Mouse (Mus musculus): ENCODE results near the gene Sbds. TPM values are rescaled to one million over a fixed set of nuclear protein-coding genes. Genes with fewer than 3 reads are reported as not detected.
"Not testable (repeated sequence)": the region's sequence is repeated elsewhere in the genome, so short reads cannot be mapped to it uniquely, and the experiment has no call there.

Sbds gene
- total and polyA plus RNA-seq, 3 experiments: 22.0 to 48.7 (median 45.8) TPM

GRCm38 (mm10) chr5:130255799-130256525 is 632 bp upstream of the Sbds start:
- intact Hi-C loops (cut with DNase I): loop anchor here (2.0 kb wide), 2 partner anchors 33 to 541 kb away; partner anchors contain the start of gene Mrps17

GRCm38 (mm10) chr5:130254164-130255016 is 940 bp downstream of the Sbds start:
- H3K27me3 ChIP-seq (ENCODE audit: control insufficient read depth, insufficient read depth, low read length): no peaks in the 10 kb centered on the region
- no peaks in the 10 kb centered on the region for H3K79me2 ChIP-seq (replicated peaks; ENCODE audit: control insufficient read depth, insufficient read depth, low read length)
- peaks cover 2% of the 10 kb centered on the region; the same call in 1 of the 2 replicates for H3K4me1 ChIP-seq (ENCODE audit: control insufficient read depth, insufficient read depth, low read length)
- TF ChIP-seq POLR2A (IDR thresholded peaks at IDR 0.05; ENCODE audit: insufficient read depth, low read depth, low read length) (peak; percentile 41; the same call in 1 of the 2 replicates), CTCF (IDR thresholded peaks at IDR 0.05) (peak; percentile 71), EP300 (IDR thresholded peaks at IDR 0.05; ENCODE audit: insufficient read depth, low read depth, low read length) (no peak)
- intact Hi-C loops (cut with DNase I): loop anchor here (2.0 to 5.0 kb wide), 2 partner anchors 32 to 82 kb away; partner anchors contain the start of gene Rabgef1
- peak overlapping the region; percentile 74 for H3K4me3 ChIP-seq
- H3K36me3 ChIP-seq (ENCODE audit: control insufficient read depth, insufficient read depth, low read length): peaks cover 7% of the 10 kb centered on the region
- peak overlapping the region; percentile 95 for H3K27ac ChIP-seq
- DNase-seq: no peak
- peak overlapping the region; percentile 91 for H3K9ac ChIP-seq (ENCODE audit: low read depth, low read length)
- whole genome bisulfite sequencing: 3% methylated on average over 19 of the region's 19 CpGs

More at GRCm38 (mm10) chr5:130255799-130256525, 632 bp upstream of the Sbds start:
- TF ChIP-seq CTCF (IDR thresholded peaks at IDR 0.05): peak; percentile 29
- H3K79me2 ChIP-seq (replicated peaks; ENCODE audit: control insufficient read depth, insufficient read depth, low read length); H3K27me3 ChIP-seq (ENCODE audit: control insufficient read depth, insufficient read depth, low read length); H3K4me1 ChIP-seq (ENCODE audit: control insufficient read depth, insufficient read depth, low read length); H3K36me3 ChIP-seq (ENCODE audit: control insufficient read depth, insufficient read depth, low read length); H3K9ac ChIP-seq (ENCODE audit: low read depth, low read length): not testable (repeated sequence)
- peak overlapping the region; percentile 74 for H3K4me3 ChIP-seq
- peak overlapping the region; percentile 95 for H3K27ac ChIP-seq
- 22% methylated on average over 20 of the region's 20 CpGs for WGBS
- peak in 1 of 2 experiments; percentile 14 for DNase-seq

GRCm38 (mm10) chr5:130247823-130248222 is 7.5 kb downstream of the Sbds start:
- TF ChIP-seq POLR2A (IDR thresholded peaks at IDR 0.05; ENCODE audit: insufficient read depth, low read depth, low read length) (no peak), CTCF (IDR thresholded peaks at IDR 0.05) (no peak), EP300 (IDR thresholded peaks at IDR 0.05; ENCODE audit: insufficient read depth, low read depth, low read length) (no peak)
- intact Hi-C loops (cut with DNase I): no loop called here
- H3K79me2 ChIP-seq (replicated peaks; ENCODE audit: control insufficient read depth, insufficient read depth, low read length): no peaks in the 10 kb centered on the region
- no peak overlapping the region for H3K4me3 ChIP-seq
- peak overlapping the region; percentile 12 for H3K27ac ChIP-seq
- H3K9ac ChIP-seq (ENCODE audit: low read depth, low read length): no peak overlapping the region
- DNase-seq: no peak
- peaks cover 7% of the 10 kb centered on the region for H3K36me3 ChIP-seq (ENCODE audit: control insufficient read depth, insufficient read depth, low read length)
- no peaks in the 10 kb centered on the region for H3K27me3 ChIP-seq (ENCODE audit: control insufficient read depth, insufficient read depth, low read length)
- 32% methylated on average over 5 of the region's 5 CpGs for WGBS
- H3K4me1 ChIP-seq (ENCODE audit: control insufficient read depth, insufficient read depth, low read length): no peaks in the 10 kb centered on the region

- H3K4me1 ChIP-seq (ENCODE audit: control insufficient read depth, insufficient read depth, low read length): no peaks in the 10 kb centered on the region
- no peak overlapping the region for H3K9ac ChIP-seq (ENCODE audit: low read depth, low read length)
- no peaks in the 10 kb centered on the region for H3K27me3 ChIP-seq (ENCODE audit: control insufficient read depth, insufficient read depth, low read length)
- intact Hi-C loops (cut with DNase I): no loop called here
- no peaks in the 10 kb centered on the region for H3K36me3 ChIP-seq (ENCODE audit: control insufficient read depth, insufficient read depth, low read length)
- no peak overlapping the region for H3K27ac ChIP-seq
- H3K4me3 ChIP-seq: no peak overlapping the region
- DNase-seq: no peak
- H3K79me2 ChIP-seq (replicated peaks; ENCODE audit: control insufficient read depth, insufficient read depth, low read length): no peaks in the 10 kb centered on the region
- WGBS: 85% methylated on average over 12 of the region's 12 CpGs
- no peak for TF ChIP-seq POLR2A (IDR thresholded peaks at IDR 0.05; ENCODE audit: insufficient read depth, low read depth, low read length)
- TF ChIP-seq CTCF (IDR thresholded peaks at IDR 0.05): no peak
Observed at GRCm38 (mm10) chr5:130241426-130241825, 13.9 kb downstream of the Sbds start.

- no peaks in the 10 kb centered on the region for H3K36me3 ChIP-seq (ENCODE audit: control insufficient read depth, insufficient read depth, low read length)
- H3K4me1 ChIP-seq (ENCODE audit: control insufficient read depth, insufficient read depth, low read length): no peaks in the 10 kb centered on the region
- no peaks in the 10 kb centered on the region for H3K27me3 ChIP-seq (ENCODE audit: control insufficient read depth, insufficient read depth, low read length)
- no peaks in the 10 kb centered on the region for H3K79me2 ChIP-seq (replicated peaks; ENCODE audit: control insufficient read depth, insufficient read depth, low read length)
- H3K4me3 ChIP-seq: no peak overlapping the region
- TF ChIP-seq CTCF (IDR thresholded peaks at IDR 0.05) (no peak), POLR2A (IDR thresholded peaks at IDR 0.05; ENCODE audit: insufficient read depth, low read depth, low read length) (no peak), EP300 (IDR thresholded peaks at IDR 0.05; ENCODE audit: insufficient read depth, low read depth, low read length) (no peak)
- intact Hi-C loops (cut with DNase I): no loop called here
- WGBS: 92% methylated on average over 2 of the region's 2 CpGs
- H3K27ac ChIP-seq: no peak overlapping the region
- no peak overlapping the region for H3K9ac ChIP-seq (ENCODE audit: low read depth, low read length)
- DNase-seq: no peak
Observed at GRCm38 (mm10) chr5:130239856-130240255, 15.5 kb downstream of the Sbds start.

- no peaks in the 10 kb centered on the region for H3K79me2 ChIP-seq (replicated peaks; ENCODE audit: control insufficient read depth, insufficient read depth, low read length)
- WGBS: 86% methylated on average over 7 of the region's 7 CpGs
- DNase-seq: no peak
- H3K4me3 ChIP-seq: no peak overlapping the region
- H3K27me3 ChIP-seq (ENCODE audit: control insufficient read depth, insufficient read depth, low read length): no peaks in the 10 kb centered on the region
- no peaks in the 10 kb centered on the region for H3K4me1 ChIP-seq (ENCODE audit: control insufficient read depth, insufficient read depth, low read length)
- intact Hi-C loops (cut with DNase I): no loop called here
- H3K27ac ChIP-seq: no peak overlapping the region
- TF ChIP-seq POLR2A (IDR thresholded peaks at IDR 0.05; ENCODE audit: insufficient read depth, low read depth, low read length) (no peak), EP300 (IDR thresholded peaks at IDR 0.05; ENCODE audit: insufficient read depth, low read depth, low read length) (no peak), CTCF (IDR thresholded peaks at IDR 0.05) (no peak)
- H3K9ac ChIP-seq (ENCODE audit: low read depth, low read length): no peak overlapping the region
- H3K36me3 ChIP-seq (ENCODE audit: control insufficient read depth, insufficient read depth, low read length): no peaks in the 10 kb centered on the region
Observed at GRCm38 (mm10) chr5:130239236-130239635, 16.1 kb downstream of the Sbds start.
